Mouse (Mus musculus): ENCODE measurements around the gene Nuak2. TPM values are rescaled to one million over a fixed set of nuclear protein-coding genes. Genes with fewer than 3 reads are reported as not detected.

Gene Nuak2
- polyA plus RNA-seq, 2 experiments: 1.7 to 3.4 TPM

DNA sequence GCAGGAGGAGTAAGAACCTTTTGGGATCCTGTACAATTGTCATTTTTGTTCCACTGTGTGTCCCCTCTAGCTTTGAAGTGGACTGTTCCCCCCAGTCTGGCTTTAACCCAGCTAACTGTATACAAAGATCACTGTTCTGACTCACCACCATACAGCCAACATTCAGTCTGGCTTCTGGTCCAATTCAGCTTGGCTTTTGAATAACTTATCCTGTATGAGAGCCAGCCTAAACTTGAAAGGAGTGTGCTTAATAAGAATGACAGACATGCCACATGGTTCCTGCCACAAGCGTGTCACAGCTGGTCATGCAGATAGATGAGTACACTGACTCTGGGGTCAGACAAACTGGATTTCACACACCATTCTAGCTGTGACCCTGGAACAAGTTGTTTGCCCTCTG is 29.2 kb upstream of the Nuak2 start:
- H3K9me3 ChIP-seq (ENCODE audit: control insufficient read depth, low read length): no peaks in the 10 kb centered on the region
- TF ChIP-seq POLR2A (IDR thresholded peaks at IDR 0.05; ENCODE audit: borderline replicate concordance, extremely low read depth, insufficient read depth, insufficient read length): no peak
- no peak overlapping the region for H3K4me2 ChIP-seq (replicated peaks; ENCODE audit: low read depth, low read length, severe bottlenecking)
- no peak overlapping the region for H3K4me3 ChIP-seq (replicated peaks; ENCODE audit: low read length)
- H3K36me3 ChIP-seq (ENCODE audit: control insufficient read depth, insufficient read depth, low read length): no peaks in the 10 kb centered on the region
- DNase-seq (ENCODE audit: low spot score) (no peak), ATAC-seq (ENCODE audit: low FRiP score, low read depth) (no peak)
- 82% methylated on average over 1 of the region's 1 CpGs for WGBS
- H3K27me3 ChIP-seq (ENCODE audit: control insufficient read depth, insufficient read depth, low read length): no peaks in the 10 kb centered on the region
- H3K4me1 ChIP-seq (ENCODE audit: control insufficient read depth, insufficient read depth, low read length): peaks cover 5% of the 10 kb centered on the region
- no peak overlapping the region for H3K27ac ChIP-seq (replicated peaks; ENCODE audit: low read depth, low read length)
- no peak overlapping the region for H3K9ac ChIP-seq (ENCODE audit: low read depth, low read length, severe bottlenecking)

DNA sequence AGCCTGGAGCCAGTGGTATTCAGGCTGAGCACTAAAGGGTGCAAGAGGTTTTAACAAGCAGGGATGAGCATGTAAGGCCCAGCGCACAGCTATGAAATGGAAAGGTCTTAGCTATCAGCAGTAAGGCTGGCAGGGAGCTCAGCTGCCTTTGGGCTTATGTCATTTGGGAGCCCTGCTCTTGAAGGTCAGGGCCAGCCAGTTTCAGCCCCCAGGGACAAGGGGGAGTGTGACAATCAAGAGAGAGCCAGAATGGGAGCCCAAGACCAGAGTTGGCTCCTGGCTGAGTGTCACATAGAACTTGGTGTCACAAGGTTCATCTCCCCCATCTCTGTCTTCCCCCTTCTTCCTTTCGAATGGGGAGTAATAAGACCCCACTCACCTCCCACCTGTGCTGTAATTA is 28.5 kb upstream of the Nuak2 start:
- H3K27me3 ChIP-seq (ENCODE audit: control insufficient read depth, insufficient read depth, low read length): no peaks in the 10 kb centered on the region
- peaks cover 12% of the 10 kb centered on the region for H3K4me1 ChIP-seq (ENCODE audit: control insufficient read depth, insufficient read depth, low read length)
- no peak for ATAC-seq (ENCODE audit: low FRiP score, low read depth)
- no peaks in the 10 kb centered on the region for H3K36me3 ChIP-seq (ENCODE audit: control insufficient read depth, insufficient read depth, low read length)
- H3K27ac ChIP-seq (replicated peaks; ENCODE audit: low read depth, low read length): no peak overlapping the region
- no peak overlapping the region for H3K4me3 ChIP-seq (replicated peaks; ENCODE audit: low read length)
- 60% methylated on average over 2 of the region's 2 CpGs for WGBS
- no peak for TF ChIP-seq POLR2A (IDR thresholded peaks at IDR 0.05; ENCODE audit: borderline replicate concordance, extremely low read depth, insufficient read depth, insufficient read length)
- H3K9ac ChIP-seq (ENCODE audit: low read depth, low read length, severe bottlenecking): no peak overlapping the region
- DNase-seq (ENCODE audit: low spot score): no peak
- H3K9me3 ChIP-seq (ENCODE audit: control insufficient read depth, low read length): no peaks in the 10 kb centered on the region
- H3K4me2 ChIP-seq (replicated peaks; ENCODE audit: low read depth, low read length, severe bottlenecking): no peak overlapping the region

DNA sequence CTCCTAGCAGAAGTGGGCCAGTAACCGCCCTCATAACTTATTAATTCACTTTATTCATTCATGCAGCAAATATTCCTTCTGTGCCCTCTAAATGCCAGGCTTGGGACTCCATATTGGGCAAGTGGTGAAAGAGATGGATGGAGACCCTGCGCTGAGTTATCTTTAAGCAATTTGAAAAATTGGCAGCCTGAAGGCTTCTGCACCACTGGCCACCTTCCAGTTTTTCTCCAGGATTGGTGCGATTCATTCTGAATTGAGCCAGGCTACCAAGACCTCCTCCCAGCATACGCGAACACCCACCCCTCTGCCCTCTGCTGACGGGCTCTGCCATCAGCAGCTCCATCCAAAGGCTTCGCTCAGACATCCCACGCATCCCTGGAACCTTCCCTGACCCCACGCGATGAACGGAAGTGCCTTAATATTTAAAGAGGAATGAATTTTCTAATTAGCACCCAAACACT is 27.9 kb upstream of the Nuak2 start:
- H3K4me1 ChIP-seq (ENCODE audit: control insufficient read depth, insufficient read depth, low read length): peaks cover 17% of the 10 kb centered on the region
- H3K4me2 ChIP-seq (replicated peaks; ENCODE audit: low read depth, low read length, severe bottlenecking): no peak overlapping the region
- no peak overlapping the region for H3K9ac ChIP-seq (ENCODE audit: low read depth, low read length, severe bottlenecking)
- 24% methylated on average over 11 of the region's 11 CpGs for WGBS
- no peak overlapping the region for H3K4me3 ChIP-seq (replicated peaks; ENCODE audit: low read length)
- DNase-seq (ENCODE audit: low spot score) (no peak), ATAC-seq (ENCODE audit: low FRiP score, low read depth) (no peak)
- H3K36me3 ChIP-seq (ENCODE audit: control insufficient read depth, insufficient read depth, low read length): no peaks in the 10 kb centered on the region
- H3K27me3 ChIP-seq (ENCODE audit: control insufficient read depth, insufficient read depth, low read length): no peaks in the 10 kb centered on the region
- H3K27ac ChIP-seq (replicated peaks; ENCODE audit: low read depth, low read length): no peak overlapping the region
- no peak for TF ChIP-seq POLR2A (IDR thresholded peaks at IDR 0.05; ENCODE audit: borderline replicate concordance, extremely low read depth, insufficient read depth, insufficient read length)
- H3K9me3 ChIP-seq (ENCODE audit: control insufficient read depth, low read length): no peaks in the 10 kb centered on the region

DNA sequence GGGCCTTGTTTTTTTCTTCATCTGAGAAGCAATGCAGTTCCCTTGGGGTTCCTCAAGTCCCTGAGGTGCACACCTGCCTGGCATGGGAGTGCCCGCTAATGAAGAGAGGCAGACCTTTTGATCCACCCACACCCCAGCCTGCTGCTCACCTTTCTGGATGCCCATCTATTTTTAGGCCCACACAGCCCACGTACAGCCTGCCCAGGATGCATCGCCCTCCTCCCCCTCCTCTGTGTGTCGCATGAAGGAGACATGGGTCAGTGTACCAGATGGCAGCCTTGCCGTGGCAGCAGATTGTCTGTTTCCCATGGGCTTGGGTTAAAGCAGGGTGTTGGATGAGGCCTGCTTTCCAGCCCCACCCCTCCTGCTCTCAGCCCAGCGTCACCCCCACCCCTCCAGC is 26.0 kb upstream of the Nuak2 start:
- no peak overlapping the region for H3K9ac ChIP-seq (ENCODE audit: low read depth, low read length, severe bottlenecking)
- H3K4me3 ChIP-seq (replicated peaks; ENCODE audit: low read length): no peak overlapping the region
- TF ChIP-seq POLR2A (IDR thresholded peaks at IDR 0.05; ENCODE audit: borderline replicate concordance, extremely low read depth, insufficient read depth, insufficient read length): no peak
- DNase-seq (ENCODE audit: low spot score): no peak
- no peak overlapping the region for H3K27ac ChIP-seq (replicated peaks; ENCODE audit: low read depth, low read length)
- 65% methylated on average over 6 of the region's 6 CpGs for whole genome bisulfite sequencing
- no peaks in the 10 kb centered on the region for H3K27me3 ChIP-seq (ENCODE audit: control insufficient read depth, insufficient read depth, low read length)
- no peak for ATAC-seq (ENCODE audit: low FRiP score, low read depth)
- no peaks in the 10 kb centered on the region for H3K36me3 ChIP-seq (ENCODE audit: control insufficient read depth, insufficient read depth, low read length)
- H3K9me3 ChIP-seq (ENCODE audit: control insufficient read depth, low read length): no peaks in the 10 kb centered on the region
- no peak overlapping the region for H3K4me2 ChIP-seq (replicated peaks; ENCODE audit: low read depth, low read length, severe bottlenecking)
- H3K4me1 ChIP-seq (ENCODE audit: control insufficient read depth, insufficient read depth, low read length): peaks cover 17% of the 10 kb centered on the region

DNA sequence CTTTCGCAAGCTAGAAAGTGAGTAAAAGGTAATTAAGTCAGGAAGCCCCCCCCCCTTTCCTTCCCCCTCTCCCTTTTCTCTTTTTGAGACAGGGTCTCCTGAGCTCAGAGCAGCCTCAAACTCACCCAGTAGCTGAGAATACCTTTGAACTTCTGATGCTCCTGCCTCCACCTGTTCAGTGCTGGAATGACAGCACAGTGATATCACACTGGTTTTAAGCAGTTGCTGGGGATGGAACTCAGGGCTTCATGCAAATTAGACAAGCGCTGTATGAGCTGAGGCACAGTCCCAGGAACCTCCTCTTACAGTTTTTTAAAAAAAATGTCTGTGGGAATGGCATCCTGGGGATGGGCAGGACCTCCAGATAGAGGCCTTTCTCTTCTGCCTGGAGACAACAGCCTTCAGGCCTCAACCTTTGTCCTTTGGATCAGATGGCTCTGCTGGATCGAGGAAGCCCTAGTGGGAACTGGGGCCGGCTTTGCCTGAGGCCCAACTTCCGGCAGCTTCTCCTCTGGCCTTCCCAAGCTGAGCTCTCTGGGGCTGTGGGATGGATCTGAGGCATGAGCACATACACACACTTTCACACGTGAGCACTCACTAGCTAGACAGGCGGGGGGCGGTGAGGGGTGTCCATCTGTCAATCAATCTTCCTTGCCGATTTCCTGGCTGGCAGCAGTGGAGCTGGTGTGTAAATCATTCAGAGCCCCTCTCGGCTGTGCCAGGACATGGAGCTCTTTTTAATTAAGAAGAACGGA is 24.8 kb upstream of the Nuak2 start:
- 33% methylated on average over 11 of the region's 11 CpGs for WGBS
- Histone ChIP-seq H3K27me3 (ENCODE audit: control insufficient read depth, insufficient read depth, low read length) (no peaks in the 10 kb centered on the region), H3K27ac (replicated peaks; ENCODE audit: low read depth, low read length) (peak overlapping the region; percentile 43; the same call in 1 of the 2 replicates), H3K9me3 (ENCODE audit: control insufficient read depth, low read length) (no peaks in the 10 kb centered on the region), H3K36me3 (ENCODE audit: control insufficient read depth, insufficient read depth, low read length) (no peaks in the 10 kb centered on the region), H3K4me2 (replicated peaks; ENCODE audit: low read depth, low read length, severe bottlenecking) (no peak overlapping the region), H3K9ac (ENCODE audit: low read depth, low read length, severe bottlenecking) (no peak overlapping the region), H3K4me1 (ENCODE audit: control insufficient read depth, insufficient read depth, low read length) (peaks cover 17% of the 10 kb centered on the region), H3K4me3 (replicated peaks; ENCODE audit: low read length) (no peak overlapping the region)
- peak; percentile 38; the same call in 1 of the 2 replicates for ATAC-seq (ENCODE audit: low FRiP score, low read depth)
- TF ChIP-seq POLR2A (IDR thresholded peaks at IDR 0.05; ENCODE audit: borderline replicate concordance, extremely low read depth, insufficient read depth, insufficient read length): no peak
- no peak for DNase-seq (ENCODE audit: low spot score)

Measured in limb, embryonic 14.5 days (tissue).